Mouse (Mus musculus) liver, embryonic 11.5 days (tissue): ENCODE measurements around the gene Esyt3. TPM values are rescaled to one million over a fixed set of nuclear protein-coding genes. Genes with fewer than 3 reads are reported as not detected.

ENCODE experiments used
- ATAC-seq: fragments of 200-750 bp; cut with Nextera tagmentation; replicated peaks from 2 replicates; pipeline ENCODE4 v1.8.0; 2017; ENCODE audit warnings: moderate number of reproducible peaks, mild to moderate bottlenecking, moderate TSS enrichment, moderate library complexity; ENCODE audit not compliant: low FRiP score
- DNase-seq: peaks from one replicate; pipeline ENCODE4 v3.0.0-alpha.2; 2017; ENCODE audit warnings: low spot score
- H3K27ac ChIP-seq: fragments of 300-500 bp; sonication (generic); 2 replicates; pipeline ENCODE4 v1.5.1; 2014; ENCODE audit warnings: mild to moderate bottlenecking, low read depth, low read length, control low read depth
- H3K27me3 ChIP-seq: fragments of 300-500 bp; sonication (generic); replicated peaks from 2 replicates; pipeline ENCODE4 v1.6.1; 2014; ENCODE audit warnings: low read length, mixed read lengths; ENCODE audit not compliant: control insufficient read depth, insufficient read depth
- H3K36me3 ChIP-seq: fragments of 300-500 bp; sonication (generic); 2 replicates; pipeline ENCODE4 v1.6.1; 2014; ENCODE audit warnings: mild to moderate bottlenecking, low read length, moderate library complexity, mixed read lengths; ENCODE audit not compliant: control insufficient read depth, insufficient read depth
- H3K4me1 ChIP-seq: fragments of 300-500 bp; sonication (generic); replicated peaks from 2 replicates; pipeline ENCODE4 v1.6.1; 2014; ENCODE audit warnings: low read length, mixed read lengths; ENCODE audit not compliant: control insufficient read depth, insufficient read depth
- H3K4me2 ChIP-seq: fragments of 300-500 bp; sonication (generic); 2 replicates; pipeline ENCODE4 v1.6.1; 2014; ENCODE audit warnings: mild to moderate bottlenecking, control low read depth, moderate library complexity
- H3K4me3 ChIP-seq: fragments of 300-500 bp; sonication (generic); 2 replicates; pipeline ENCODE4 v1.5.1; 2014; ENCODE audit warnings: low read depth, low read length, control low read depth
- H3K9ac ChIP-seq: fragments of 300-500 bp; sonication (generic); 2 replicates; pipeline ENCODE4 v1.6.1; 2014; ENCODE audit warnings: low read depth, low read length, control low read depth
- H3K9me3 ChIP-seq: fragments of 300-500 bp; sonication (generic); 2 replicates; pipeline ENCODE4 v1.6.1; 2016; ENCODE audit warnings: low read length, inconsistent platforms, mixed read lengths; ENCODE audit not compliant: control insufficient read depth
- WGBS: fragments of 180-500 bp; shearing (Covaris S2); extraction: QIAGEN DNeasy Blood & Tissue Kit; methylation state at CpG from one replicate; pipeline ENCODE4 v1.1.7; 2014; 5-methylcytosine and 5-hydroxymethylcytosine counted together
- polyA plus RNA-seq: library from polyadenylated mRNA; unstranded; fragments of >200 nt; fragmentation: Nextera tagmentation; extraction: Ambion mirVana; gene quantifications from 2 replicates; pipeline ENCODE4 v1.2.1, GENCODE M21; 2014

Gene Esyt3
- polyA plus RNA-seq, 1 experiment from 2014 or later = 0.10 TPM

DNA sequence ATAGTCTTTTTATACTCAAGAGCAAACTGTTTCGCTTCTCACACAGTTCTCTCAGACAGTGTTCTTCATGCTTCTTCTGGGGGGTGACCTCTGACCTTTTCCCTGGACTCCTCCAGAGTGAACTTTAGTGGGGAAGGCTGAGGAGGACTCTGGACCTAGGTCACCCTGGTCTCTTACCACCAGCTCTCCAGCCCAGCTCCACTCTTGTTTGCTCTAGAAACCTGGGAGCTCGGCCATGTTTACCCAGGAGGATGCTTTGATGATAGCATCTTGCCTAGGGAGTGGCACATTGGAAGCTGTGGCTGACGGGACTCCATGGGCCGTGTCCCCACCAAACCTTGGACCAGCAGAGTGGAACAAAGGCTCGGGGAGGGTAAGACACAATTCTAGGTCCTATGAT is 31.8 kb upstream of the Esyt3 start:
- H3K4me3 ChIP-seq = no peak overlapping the region
- H3K4me1 ChIP-seq = no peaks in the 10 kb centered on the region; the same call in 1 of the 2 replicates
- no peaks in the 10 kb centered on the region for H3K36me3 ChIP-seq
- DNase-seq (no peak), ATAC-seq (no peak; the same call in 1 of the 2 replicates)
- WGBS = 58% methylated on average over 5 of the region's 5 CpGs
- H3K4me2 ChIP-seq = no peak overlapping the region
- H3K27ac ChIP-seq = no peak overlapping the region
- H3K9ac ChIP-seq = no peak overlapping the region
- no peaks in the 10 kb centered on the region for H3K9me3 ChIP-seq
- H3K27me3 ChIP-seq = no peaks in the 10 kb centered on the region

DNA sequence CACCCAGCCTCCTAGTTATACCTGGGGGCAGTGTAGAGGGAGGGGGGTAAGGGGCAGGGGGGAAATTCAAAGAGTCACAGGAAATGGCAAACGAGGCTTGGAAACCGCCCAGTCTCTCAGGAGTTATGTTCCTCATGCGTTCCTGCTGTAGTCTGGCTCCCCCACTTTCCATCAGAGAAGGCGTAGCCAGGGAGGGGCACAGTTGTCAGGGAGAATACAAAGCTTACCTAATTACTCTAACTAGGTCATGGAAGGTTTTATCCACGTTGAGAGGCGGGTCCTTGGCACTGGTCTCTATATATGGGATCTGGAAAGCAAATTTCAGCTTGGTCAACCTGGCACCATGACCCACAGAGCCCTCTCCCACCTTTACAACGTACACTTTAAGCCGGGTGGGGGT is 31.1 kb upstream of the Esyt3 start:
- Histone ChIP-seq H3K4me3 (no peak overlapping the region), H3K27ac (no peak overlapping the region), H3K27me3 (no peaks in the 10 kb centered on the region), H3K9ac (no peak overlapping the region), H3K4me1 (no peaks in the 10 kb centered on the region; the same call in 1 of the 2 replicates), H3K36me3 (no peaks in the 10 kb centered on the region), H3K4me2 (no peak overlapping the region), H3K9me3 (no peaks in the 10 kb centered on the region)
- no peak for ATAC-seq
- no peak for DNase-seq
- 73% methylated on average over 8 of the region's 8 CpGs for WGBS

- H3K4me2 ChIP-seq = no peak overlapping the region
- DNase-seq = no peak
- no peak overlapping the region for H3K27ac ChIP-seq
- ATAC-seq = no peak
- no peaks in the 10 kb centered on the region for H3K27me3 ChIP-seq
- 78% methylated on average over 9 of the region's 9 CpGs for WGBS
- H3K9ac ChIP-seq = no peak overlapping the region
- H3K4me3 ChIP-seq = no peak overlapping the region
- H3K36me3 ChIP-seq = no peaks in the 10 kb centered on the region
- no peaks in the 10 kb centered on the region for H3K9me3 ChIP-seq
- no peaks in the 10 kb centered on the region for H3K4me1 ChIP-seq
These were observed 30.5 kb upstream of the Esyt3 start for GRCm38 (mm10) chr9:99388856-99389255.

GRCm38 (mm10) chr9:99388078-99388477 is 29.7 kb upstream of the Esyt3 start:
- 65% methylated on average over 5 of the region's 5 CpGs for WGBS
- Histone ChIP-seq H3K4me3 (no peak overlapping the region), H3K9me3 (no peaks in the 10 kb centered on the region), H3K4me1 (no peaks in the 10 kb centered on the region), H3K4me2 (no peak overlapping the region), H3K27me3 (no peaks in the 10 kb centered on the region), H3K9ac (no peak overlapping the region), H3K27ac (no peak overlapping the region), H3K36me3 (no peaks in the 10 kb centered on the region)
- no peak for ATAC-seq
- no peak for DNase-seq

- Histone ChIP-seq H3K27me3 (no peaks in the 10 kb centered on the region), H3K4me2 (no peak overlapping the region), H3K4me1 (no peaks in the 10 kb centered on the region), H3K9ac (no peak overlapping the region), H3K36me3 (no peaks in the 10 kb centered on the region), H3K4me3 (no peak overlapping the region), H3K27ac (no peak overlapping the region), H3K9me3 (no peaks in the 10 kb centered on the region)
- 61% methylated on average over 9 of the region's 9 CpGs for WGBS
- ATAC-seq (no peak), DNase-seq (no peak)
These were observed 24.2 kb upstream of the Esyt3 start for GRCm38 (mm10) chr9:99382556-99382955.

DNA sequence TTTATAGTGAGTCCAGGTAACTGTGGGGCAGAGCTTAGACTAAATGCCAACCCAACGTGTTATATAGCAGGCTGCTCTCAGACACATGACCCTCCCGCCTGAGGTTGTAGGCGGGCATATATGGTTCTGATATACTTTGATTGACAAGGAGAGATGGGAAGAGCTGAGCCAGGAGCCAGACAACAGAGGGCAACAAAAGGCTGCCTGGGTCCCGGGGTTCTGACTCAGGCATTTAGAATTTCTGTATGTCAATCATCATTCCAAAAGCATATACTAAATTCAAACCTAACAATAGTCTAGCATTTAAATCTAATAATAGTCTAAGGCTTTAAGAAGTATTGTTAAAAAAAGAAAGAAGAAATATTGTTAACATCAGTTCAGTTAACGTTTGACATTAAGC is 20.8 kb upstream of the Esyt3 start:
- Histone ChIP-seq H3K9ac (no peak overlapping the region), H3K4me1 (no peaks in the 10 kb centered on the region), H3K4me2 (no peak overlapping the region), H3K27ac (no peak overlapping the region), H3K36me3 (no peaks in the 10 kb centered on the region), H3K4me3 (no peak overlapping the region), H3K9me3 (no peaks in the 10 kb centered on the region), H3K27me3 (no peaks in the 10 kb centered on the region)
- WGBS = 62% methylated on average over 5 of the region's 5 CpGs
- ATAC-seq = no peak
- no peak for DNase-seq

GRCm38 (mm10) chr9:99376591-99377418 is 18.4 kb upstream of the Esyt3 start:
- Histone ChIP-seq H3K9me3 (no peaks in the 10 kb centered on the region), H3K27me3 (no peaks in the 10 kb centered on the region), H3K4me3 (no peak overlapping the region), H3K4me2 (no peak overlapping the region), H3K36me3 (no peaks in the 10 kb centered on the region), H3K27ac (no peak overlapping the region), H3K4me1 (no peaks in the 10 kb centered on the region), H3K9ac (no peak overlapping the region)
- 10% methylated on average over 14 of the region's 14 CpGs for WGBS
- ATAC-seq = no peak
- peak; percentile 50 for DNase-seq

DNA sequence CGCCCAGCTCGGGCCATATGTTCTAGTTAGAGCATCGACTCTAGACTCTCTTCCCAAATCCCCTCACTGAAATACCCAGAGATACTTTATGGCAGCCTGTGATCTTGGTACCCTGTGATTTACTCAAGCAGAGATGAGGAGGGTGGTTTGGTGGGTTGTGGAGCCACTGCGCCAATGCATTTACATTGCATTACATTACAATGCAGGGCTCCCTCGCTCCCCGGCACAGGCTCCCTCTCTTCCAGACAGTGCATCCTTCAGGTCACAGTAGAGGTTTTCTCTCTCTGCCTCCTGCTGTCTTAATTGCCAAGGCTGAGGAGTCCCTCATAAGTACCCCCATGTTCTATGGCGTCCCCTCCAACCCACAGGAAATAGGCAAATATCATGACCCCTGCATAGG is 10.1 kb upstream of the Esyt3 start:
- H3K9me3 ChIP-seq = no peaks in the 10 kb centered on the region
- no peaks in the 10 kb centered on the region for H3K27me3 ChIP-seq
- H3K36me3 ChIP-seq = no peaks in the 10 kb centered on the region
- no peak overlapping the region for H3K27ac ChIP-seq
- H3K4me3 ChIP-seq = no peak overlapping the region
- no peak overlapping the region for H3K4me2 ChIP-seq
- DNase-seq (no peak), ATAC-seq (no peak)
- 73% methylated on average over 7 of the region's 7 CpGs for WGBS
- no peak overlapping the region for H3K9ac ChIP-seq
- no peaks in the 10 kb centered on the region for H3K4me1 ChIP-seq

GRCm38 (mm10) chr9:99365906-99366305 is 7.5 kb upstream of the Esyt3 start:
- H3K27me3 ChIP-seq = no peaks in the 10 kb centered on the region
- H3K36me3 ChIP-seq = no peaks in the 10 kb centered on the region
- no peak overlapping the region for H3K4me3 ChIP-seq
- no peak for DNase-seq
- H3K4me1 ChIP-seq = no peaks in the 10 kb centered on the region
- no peak overlapping the region for H3K4me2 ChIP-seq
- H3K27ac ChIP-seq = no peak overlapping the region
- WGBS = 63% methylated on average over 3 of the region's 3 CpGs
- no peak overlapping the region for H3K9ac ChIP-seq
- no peak for ATAC-seq
- no peaks in the 10 kb centered on the region for H3K9me3 ChIP-seq
